8 mouse cellular contexts compared by ENCODE assay signal in genomic region chr10:3630763-3631223, GRCm38 (mm10).
DNase-seq lines count a peak whose midpoint lies in the region; ATAC-seq and TF ChIP-seq lines count a peak whose summit lies in the region.

No protein-coding gene starts in this region.

- H3K27ac ChIP-seq in hindbrain, postnatal 0 days = no peak overlapping the region
- H3K27ac ChIP-seq in hindbrain, embryonic 11.5 days (ENCODE audit: low read depth, low read length) = no peak overlapping the region
- H3K27ac ChIP-seq in kidney, embryonic 16.5 days (ENCODE audit: low read length) = peak overlapping the region; percentile 26

- 0 out of 2 replicates have a peak, but pooled peaks have one; percentile 10 for ATAC-seq in hindbrain, postnatal 0 days
- ATAC-seq in hindbrain, embryonic 11.5 days (ENCODE audit: low FRiP score) = no peak
- 0 out of 2 replicates have a peak, but pooled peaks have one; percentile 32 for ATAC-seq in kidney, embryonic 16.5 days (ENCODE audit: low FRiP score, low TSS enrichment)
- no peak for ATAC-seq in frontal cortex, adult (ENCODE audit: low TSS enrichment)

- no peaks in the 10 kb centered on the region for H3K36me3 ChIP-seq in hindbrain, postnatal 0 days (ENCODE audit: insufficient read depth, low read length)
- no peaks in the 10 kb centered on the region for H3K36me3 ChIP-seq in hindbrain, embryonic 11.5 days (ENCODE audit: control insufficient read depth, insufficient read depth, low read length)
- H3K36me3 ChIP-seq in kidney, embryonic 16.5 days (ENCODE audit: insufficient read depth, low read length) = no peaks in the 10 kb centered on the region

- TF ChIP-seq CTCF in hindbrain, postnatal 0 days (IDR thresholded peaks at IDR 0.05; ENCODE audit: low read depth) = no peak

- no peaks in the 10 kb centered on the region for H3K4me1 ChIP-seq in hindbrain, postnatal 0 days (ENCODE audit: insufficient read depth, low read length)
- no peaks in the 10 kb centered on the region for H3K4me1 ChIP-seq in hindbrain, embryonic 11.5 days (replicated peaks; ENCODE audit: control insufficient read depth, insufficient read depth, low read length)
- peaks cover 24% of the 10 kb centered on the region for H3K4me1 ChIP-seq in kidney, embryonic 16.5 days (ENCODE audit: insufficient read depth, low read length)

- H3K27me3 ChIP-seq in hindbrain, postnatal 0 days (ENCODE audit: insufficient read depth, low read length) = no peaks in the 10 kb centered on the region
- H3K27me3 ChIP-seq in hindbrain, embryonic 11.5 days (ENCODE audit: control insufficient read depth, insufficient read depth, low read length) = no peaks in the 10 kb centered on the region
- no peaks in the 10 kb centered on the region for H3K27me3 ChIP-seq in kidney, embryonic 16.5 days (ENCODE audit: insufficient read depth, low read length)

- WGBS in hindbrain, postnatal 0 days = 42% methylated on average over 5 of the region's 5 CpGs
- WGBS in hindbrain, embryonic 11.5 days = 49% methylated on average over 5 of the region's 5 CpGs
- 33% methylated on average over 5 of the region's 5 CpGs for WGBS in kidney, embryonic 16.5 days

- peak; percentile 8 for DNase-seq in hindbrain, postnatal 0 days (ENCODE audit: low spot score)
- DNase-seq in hindbrain, embryonic 11.5 days (ENCODE audit: low spot score) = no peak
- DNase-seq in heart, adult 9 months (ENCODE audit: low spot score in 2 of 2) = peak; percentile 75 to 88
- DNase-seq in retina, postnatal 1 day = peak; percentile 81
- DNase-seq in testis, postnatal 10 days (ENCODE audit: low spot score) = no peak
- no peak for DNase-seq in frontal cortex, postnatal 14 days (ENCODE audit: low spot score in 2 of 2)

- H3K9ac ChIP-seq in hindbrain, postnatal 0 days (replicated peaks; ENCODE audit: low read length) = no peak overlapping the region
- H3K9ac ChIP-seq in hindbrain, embryonic 11.5 days (ENCODE audit: low read depth, low read length) = no peak overlapping the region
- no peak overlapping the region; the same call in 1 of the 2 replicates for H3K9ac ChIP-seq in kidney, embryonic 16.5 days (replicated peaks; ENCODE audit: low read length)

- no peak overlapping the region for H3K4me2 ChIP-seq in hindbrain, postnatal 0 days (ENCODE audit: low read depth, low read length)
- H3K4me2 ChIP-seq in hindbrain, embryonic 11.5 days (replicated peaks; ENCODE audit: low read depth, low read length) = no peak overlapping the region
- H3K4me2 ChIP-seq in kidney, embryonic 16.5 days (replicated peaks; ENCODE audit: low read depth, low read length) = no peak overlapping the region

- no peak overlapping the region for H3K4me3 ChIP-seq in hindbrain, postnatal 0 days (ENCODE audit: low read length)
- H3K4me3 ChIP-seq in hindbrain, embryonic 11.5 days (ENCODE audit: low read depth, low read length) = no peak overlapping the region
- no peak overlapping the region for H3K4me3 ChIP-seq in kidney, embryonic 16.5 days (ENCODE audit: low read length)

- no peaks in the 10 kb centered on the region for H3K9me3 ChIP-seq in hindbrain, postnatal 0 days (ENCODE audit: low read length)
- H3K9me3 ChIP-seq in hindbrain, embryonic 11.5 days (ENCODE audit: control insufficient read depth, low read length) = no peaks in the 10 kb centered on the region
- no peaks in the 10 kb centered on the region for H3K9me3 ChIP-seq in kidney, embryonic 16.5 days (ENCODE audit: low read length)

Comparison
In these comparisons a context has a peak if more than half of its experiments do, and no peak if none do; other contexts are left out.
1. ATAC-seq: peak in hindbrain, postnatal 0 days (single experiment) and kidney, embryonic 16.5 days (single experiment); none in hindbrain, embryonic 11.5 days (single experiment) and frontal cortex, adult (single experiment).
2. DNase-seq: peak in hindbrain, postnatal 0 days (single experiment), heart, adult 9 months (2 of 2) and retina, postnatal 1 day (single experiment); none in hindbrain, embryonic 11.5 days (single experiment), testis, postnatal 10 days (single experiment) and frontal cortex, postnatal 14 days (0 of 2).